Mouse (Mus musculus): ENCODE results near the gene Ptpa. TPM values are rescaled to one million over a fixed set of nuclear protein-coding genes. Genes with fewer than 3 reads are reported as not detected.
A peak's percentile ranks its signal among the peaks of the same experiment; 100 is the strongest.

The Ptpa gene
- total RNA-seq, 1 experiment from 2014 or later: 145 TPM

GRCm38 (mm10) chr2:30437791-30438190 lies 22.0 kb downstream of the Ptpa start:
- no peak for DNase-seq

- DNase-seq: no peak
Measured at GRCm38 (mm10) chr2:30439631-30440030, 23.8 kb downstream of the Ptpa start.

- no peak for DNase-seq
Measured at GRCm38 (mm10) chr2:30440211-30440700, 24.4 kb downstream of the Ptpa start.

GRCm38 (mm10) chr2:30440701-30441517 lies 25.1 kb downstream of the Ptpa start:
- DNase-seq: peak; percentile 73

- peak; percentile 69 for DNase-seq
Measured at GRCm38 (mm10) chr2:30441518-30442497, 26.0 kb downstream of the Ptpa start.

- no peak for DNase-seq
Measured at GRCm38 (mm10) chr2:30442498-30442890, 26.7 kb downstream of the Ptpa start.

- no peak for DNase-seq
Measured at GRCm38 (mm10) chr2:30443281-30443680, 27.4 kb downstream of the Ptpa start.

- no peak for DNase-seq
Measured at GRCm38 (mm10) chr2:30444006-30444405, 28.2 kb downstream of the Ptpa start.

GRCm38 (mm10) chr2:30444450-30444849 lies 28.6 kb downstream of the Ptpa start:
- DNase-seq: no peak

GRCm38 (mm10) chr2:30445312-30445711 lies 29.5 kb downstream of the Ptpa start:
- DNase-seq: no peak

- no peak for DNase-seq
Measured at GRCm38 (mm10) chr2:30446891-30447826, 31.3 kb downstream of the Ptpa start.

- no peak for DNase-seq
Measured at GRCm38 (mm10) chr2:30448371-30448770, 32.5 kb downstream of the Ptpa start.

GRCm38 (mm10) chr2:30450530-30450929 lies 34.7 kb downstream of the Ptpa start:
- DNase-seq: no peak

- DNase-seq: no peak
Measured at GRCm38 (mm10) chr2:30451525-30451924, 35.7 kb downstream of the Ptpa start.

GRCm38 (mm10) chr2:30453570-30453969 lies 37.7 kb downstream of the Ptpa start:
- no peak for DNase-seq

- no peak for DNase-seq
Measured at GRCm38 (mm10) chr2:30454587-30454986, 38.7 kb downstream of the Ptpa start.

GRCm38 (mm10) chr2:30456104-30456980 lies 40.5 kb downstream of the Ptpa start:
- no peak for DNase-seq

GRCm38 (mm10) chr2:30458349-30458748 lies 42.5 kb downstream of the Ptpa start:
- DNase-seq: no peak

GRCm38 (mm10) chr2:30459241-30459640 lies 43.4 kb downstream of the Ptpa start:
- DNase-seq: no peak

GRCm38 (mm10) chr2:30463341-30463761 lies 47.5 kb downstream of the Ptpa start:
- no peak for DNase-seq

- DNase-seq: peak; percentile 60
Measured at GRCm38 (mm10) chr2:30463904-30464330, 48.1 kb downstream of the Ptpa start.

Data from adrenal gland, postnatal 25 days (tissue).